Mouse (Mus musculus): ENCODE results near the gene Hist1h3g. TPM values are rescaled to one million over a fixed set of nuclear protein-coding genes. Genes with fewer than 3 reads are reported as not detected.
"Not testable (repeated sequence)": the region's sequence is repeated elsewhere in the genome, so short reads cannot be mapped to it uniquely, and the experiment has no call there.

Hist1h3g gene
- polyA plus RNA-seq, 1 experiment from 2014 or later = 5.3 TPM

- Histone ChIP-seq H3K9ac (ENCODE audit: low read length) (peak overlapping the region; percentile 74), H3K4me3 (ENCODE audit: low read depth, low read length) (peak overlapping the region; percentile 37), H3K4me1 (ENCODE audit: control insufficient read depth, insufficient read depth, low read length) (peaks cover 29% of the 10 kb centered on the region), H3K27ac (ENCODE audit: low read depth, low read length) (peak overlapping the region; percentile 78), H3K4me2 (ENCODE audit: low read length) (peak overlapping the region; percentile 77)
- ATAC-seq; H3K36me3 ChIP-seq (ENCODE audit: control insufficient read depth, insufficient read depth, low read length); H3K27me3 ChIP-seq (replicated peaks; ENCODE audit: control insufficient read depth, insufficient read depth, low read length); H3K9me3 ChIP-seq (replicated peaks; ENCODE audit: control insufficient read depth, low read length); DNase-seq (ENCODE audit: low spot score): not testable (repeated sequence)
- WGBS = 0% methylated on average over 8 of the region's 40 CpGs
Observed at GRCm38 (mm10) chr13:23575864-23576313, 40.7 kb downstream of the Hist1h3g start.

- no peak for DNase-seq (ENCODE audit: low spot score)
- WGBS = 2% methylated on average over 7 of the region's 7 CpGs
- Histone ChIP-seq H3K27me3 (replicated peaks; ENCODE audit: control insufficient read depth, insufficient read depth, low read length) (no peaks in the 10 kb centered on the region), H3K9me3 (replicated peaks; ENCODE audit: control insufficient read depth, low read length) (no peaks in the 10 kb centered on the region), H3K4me3 (ENCODE audit: low read depth, low read length) (peak overlapping the region; percentile 37), H3K27ac (ENCODE audit: low read depth, low read length) (peak overlapping the region; percentile 78), H3K9ac (ENCODE audit: low read length) (peak overlapping the region; percentile 74), H3K4me1 (ENCODE audit: control insufficient read depth, insufficient read depth, low read length) (peaks cover 31% of the 10 kb centered on the region), H3K36me3 (ENCODE audit: control insufficient read depth, insufficient read depth, low read length) (no peaks in the 10 kb centered on the region), H3K4me2 (ENCODE audit: low read length) (peak overlapping the region; percentile 77)
- ATAC-seq = no peak
Observed at GRCm38 (mm10) chr13:23576351-23576881, 41.2 kb downstream of the Hist1h3g start.

- peak overlapping the region; percentile 37 for H3K4me3 ChIP-seq (ENCODE audit: low read depth, low read length)
- H3K36me3 ChIP-seq (ENCODE audit: control insufficient read depth, insufficient read depth, low read length) = no peaks in the 10 kb centered on the region
- no peak for ATAC-seq
- peak overlapping the region; percentile 77 for H3K4me2 ChIP-seq (ENCODE audit: low read length)
- H3K9me3 ChIP-seq (replicated peaks; ENCODE audit: control insufficient read depth, low read length) = no peaks in the 10 kb centered on the region
- DNase-seq (ENCODE audit: low spot score) = no peak
- peak overlapping the region; percentile 78; the same call in 1 of the 2 replicates for H3K27ac ChIP-seq (ENCODE audit: low read depth, low read length)
- peaks cover 30% of the 10 kb centered on the region for H3K4me1 ChIP-seq (ENCODE audit: control insufficient read depth, insufficient read depth, low read length)
- WGBS = 36% methylated on average over 6 of the region's 6 CpGs
- no peaks in the 10 kb centered on the region for H3K27me3 ChIP-seq (replicated peaks; ENCODE audit: control insufficient read depth, insufficient read depth, low read length)
- peak overlapping the region; percentile 74 for H3K9ac ChIP-seq (ENCODE audit: low read length)
Observed at GRCm38 (mm10) chr13:23576906-23577639, 41.9 kb downstream of the Hist1h3g start.

- H3K4me2 ChIP-seq (ENCODE audit: low read length) = no peak overlapping the region
- ATAC-seq (no peak), DNase-seq (ENCODE audit: low spot score) (no peak)
- WGBS = 95% methylated on average over 1 of the region's 1 CpGs
- H3K27me3 ChIP-seq (replicated peaks; ENCODE audit: control insufficient read depth, insufficient read depth, low read length) = no peaks in the 10 kb centered on the region
- no peaks in the 10 kb centered on the region for H3K9me3 ChIP-seq (replicated peaks; ENCODE audit: control insufficient read depth, low read length)
- H3K4me1 ChIP-seq (ENCODE audit: control insufficient read depth, insufficient read depth, low read length) = peaks cover 30% of the 10 kb centered on the region
- H3K36me3 ChIP-seq (ENCODE audit: control insufficient read depth, insufficient read depth, low read length) = no peaks in the 10 kb centered on the region
- H3K4me3 ChIP-seq (ENCODE audit: low read depth, low read length) = no peak overlapping the region
- no peak overlapping the region for H3K9ac ChIP-seq (ENCODE audit: low read length)
- H3K27ac ChIP-seq (ENCODE audit: low read depth, low read length) = no peak overlapping the region
Observed at GRCm38 (mm10) chr13:23577835-23578234, 42.6 kb downstream of the Hist1h3g start.

- DNase-seq (ENCODE audit: low spot score) (peak; percentile 99), ATAC-seq (peak; percentile 87)
- Histone ChIP-seq H3K4me1 (ENCODE audit: control insufficient read depth, insufficient read depth, low read length) (peaks cover 31% of the 10 kb centered on the region), H3K36me3 (ENCODE audit: control insufficient read depth, insufficient read depth, low read length) (no peaks in the 10 kb centered on the region), H3K9me3 (replicated peaks; ENCODE audit: control insufficient read depth, low read length) (no peaks in the 10 kb centered on the region), H3K9ac (ENCODE audit: low read length) (peak within 1 kb of the TSS; percentile 74), H3K4me2 (ENCODE audit: low read length) (peak within 1 kb of the TSS; percentile 93), H3K4me3 (ENCODE audit: low read depth, low read length) (peak within 1 kb of the TSS; percentile 45), H3K27me3 (replicated peaks; ENCODE audit: control insufficient read depth, insufficient read depth, low read length) (no peaks in the 10 kb centered on the region), H3K27ac (ENCODE audit: low read depth, low read length) (peak within 1 kb of the TSS; percentile 96)
- WGBS = under 1% methylated on average over 43 of the region's 43 CpGs
Observed at GRCm38 (mm10) chr13:23581408-23582218, 46.4 kb downstream of the Hist1h3g start, which contains the start of gene Hist1h4d. Gene Hist1h4d (plus strand): TSS chr13:23581598.

GRCm38 (mm10) chr13:23582219-23583056, 47.2 kb downstream of the Hist1h3g start:
- Histone ChIP-seq H3K36me3 (ENCODE audit: control insufficient read depth, insufficient read depth, low read length) (no peaks in the 10 kb centered on the region), H3K4me1 (ENCODE audit: control insufficient read depth, insufficient read depth, low read length) (peaks cover 28% of the 10 kb centered on the region), H3K27ac (ENCODE audit: low read depth, low read length) (peak overlapping the region; percentile 96), H3K4me3 (ENCODE audit: low read depth, low read length) (peak overlapping the region; percentile 45), H3K4me2 (ENCODE audit: low read length) (peak overlapping the region; percentile 93), H3K27me3 (replicated peaks; ENCODE audit: control insufficient read depth, insufficient read depth, low read length) (no peaks in the 10 kb centered on the region), H3K9me3 (replicated peaks; ENCODE audit: control insufficient read depth, low read length) (no peaks in the 10 kb centered on the region), H3K9ac (ENCODE audit: low read length) (peak overlapping the region; percentile 74)
- ATAC-seq (no peak), DNase-seq (ENCODE audit: low spot score) (peak; percentile 15)
- WGBS = 5% methylated on average over 6 of the region's 6 CpGs

- H3K27me3 ChIP-seq (replicated peaks; ENCODE audit: control insufficient read depth, insufficient read depth, low read length) = no peaks in the 10 kb centered on the region
- peak overlapping the region; percentile 96 for H3K27ac ChIP-seq (ENCODE audit: low read depth, low read length)
- ATAC-seq (no peak), DNase-seq (ENCODE audit: low spot score) (peak; percentile 15)
- peaks cover 28% of the 10 kb centered on the region for H3K4me1 ChIP-seq (ENCODE audit: control insufficient read depth, insufficient read depth, low read length)
- peak overlapping the region; percentile 93 for H3K4me2 ChIP-seq (ENCODE audit: low read length)
- no peak overlapping the region for H3K9ac ChIP-seq (ENCODE audit: low read length)
- H3K4me3 ChIP-seq (ENCODE audit: low read depth, low read length) = no peak overlapping the region
- no peaks in the 10 kb centered on the region for H3K9me3 ChIP-seq (replicated peaks; ENCODE audit: control insufficient read depth, low read length)
- H3K36me3 ChIP-seq (ENCODE audit: control insufficient read depth, insufficient read depth, low read length) = no peaks in the 10 kb centered on the region
Observed at GRCm38 (mm10) chr13:23583387-23584068, 48.3 kb downstream of the Hist1h3g start.

DNA sequence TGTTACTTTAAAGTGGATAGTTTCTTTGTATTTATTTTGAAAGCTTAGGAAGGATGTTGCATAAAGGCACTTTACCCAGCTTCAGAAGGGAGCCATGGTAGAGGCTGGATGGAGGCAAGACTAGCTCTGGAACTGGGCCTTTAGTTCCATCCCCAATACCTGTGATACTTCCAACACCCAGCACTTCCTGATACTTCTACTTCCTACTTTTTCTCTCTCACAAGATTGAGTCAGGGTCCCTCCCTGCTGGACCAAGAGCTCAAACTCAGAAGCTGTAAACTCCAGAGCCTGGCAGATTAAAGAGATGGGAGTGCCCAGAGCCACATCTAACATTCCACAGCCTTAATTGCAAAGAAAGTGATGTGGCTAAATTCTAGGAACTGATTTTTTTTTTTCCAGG, 49.1 kb downstream of the Hist1h3g start:
- DNase-seq (ENCODE audit: low spot score) (peak; percentile 6), ATAC-seq (no peak)
- Histone ChIP-seq H3K27me3 (replicated peaks; ENCODE audit: control insufficient read depth, insufficient read depth, low read length) (no peaks in the 10 kb centered on the region), H3K27ac (ENCODE audit: low read depth, low read length) (peak overlapping the region; percentile 96), H3K36me3 (ENCODE audit: control insufficient read depth, insufficient read depth, low read length) (no peaks in the 10 kb centered on the region), H3K4me1 (ENCODE audit: control insufficient read depth, insufficient read depth, low read length) (peaks cover 28% of the 10 kb centered on the region), H3K4me2 (ENCODE audit: low read length) (peak overlapping the region; percentile 93), H3K4me3 (ENCODE audit: low read depth, low read length) (peak overlapping the region; percentile 42), H3K9me3 (replicated peaks; ENCODE audit: control insufficient read depth, low read length) (no peaks in the 10 kb centered on the region), H3K9ac (ENCODE audit: low read length) (peak overlapping the region; percentile 72)

All from forebrain, embryonic 14.5 days (tissue).